Mouse (Mus musculus) lung, embryonic 16.5 days (tissue): ENCODE data around the gene Anks4b. TPM values are rescaled to one million over a fixed set of nuclear protein-coding genes. Genes with fewer than 3 reads are reported as not detected.

Experiments
- ATAC-seq: fragments of 200-750 bp; cut with Nextera tagmentation; 2 replicates; pipeline ENCODE4 v1.8.0; 2017; ENCODE audit warnings: low read depth, mild to moderate bottlenecking, moderate library complexity
- H3K27ac ChIP-seq: fragments of 300-500 bp; sonication (generic); 2 replicates; pipeline ENCODE4 v1.5.1; 2014; ENCODE audit warnings: mild to moderate bottlenecking, control low read depth, low read length
- H3K27me3 ChIP-seq: fragments of 300-500 bp; sonication (generic); 2 replicates; pipeline ENCODE4 v1.6.1; 2014; ENCODE audit warnings: low read depth, low read length, mixed read lengths; ENCODE audit not compliant: control insufficient read depth, insufficient read depth
- H3K36me3 ChIP-seq: fragments of 300-500 bp; sonication (generic); 2 replicates; pipeline ENCODE4 v1.6.1; 2014; ENCODE audit warnings: low read length; ENCODE audit not compliant: control insufficient read depth, insufficient read depth
- H3K4me1 ChIP-seq: fragments of 300-500 bp; sonication (generic); replicated peaks from 2 replicates; pipeline ENCODE4 v1.6.1; 2014; ENCODE audit warnings: low read length, mixed read lengths; ENCODE audit not compliant: control insufficient read depth, insufficient read depth
- H3K4me2 ChIP-seq: fragments of 300-500 bp; sonication (generic); 2 replicates; pipeline ENCODE4 v1.6.1; 2014; ENCODE audit warnings: low read depth, low read length, control low read depth
- H3K4me3 ChIP-seq: fragments of 300-500 bp; sonication (generic); 2 replicates; pipeline ENCODE4 v1.5.1; 2014; ENCODE audit warnings: mild to moderate bottlenecking, low read length, control low read depth
- H3K9ac ChIP-seq: fragments of 300-500 bp; sonication (generic); 2 replicates; pipeline ENCODE4 v1.6.1; 2014; ENCODE audit warnings: low read length, control low read depth
- H3K9me3 ChIP-seq: fragments of 300-500 bp; sonication (generic); 2 replicates; pipeline ENCODE4 v1.6.1; 2016; ENCODE audit warnings: low read length; ENCODE audit not compliant: control insufficient read depth
- WGBS: fragments of 180-500 bp; shearing (Covaris S2); extraction: QIAGEN DNeasy Blood & Tissue Kit; methylation state at CpG from one replicate; pipeline ENCODE4 v1.1.7; 2014; 5-methylcytosine and 5-hydroxymethylcytosine counted together
- polyA plus RNA-seq: library from polyadenylated mRNA; unstranded; fragments of >200 nt; fragmentation: Nextera tagmentation; extraction: Ambion mirVana; gene quantifications from 2 replicates; pipeline ENCODE4 v1.2.1, GENCODE M21; 2015

The Anks4b gene
- polyA plus RNA-seq, 1 experiment from 2014 or later: not detected

GRCm38 (mm10) chr7:120181401-120182230 lies 8.0 kb downstream of the Anks4b start:
- H3K4me1 ChIP-seq: no peaks in the 10 kb centered on the region
- H3K4me3 ChIP-seq: no peak overlapping the region
- no peak overlapping the region for H3K4me2 ChIP-seq
- H3K9me3 ChIP-seq: no peaks in the 10 kb centered on the region
- no peak overlapping the region for H3K9ac ChIP-seq
- WGBS: 85% methylated on average over 4 of the region's 4 CpGs
- H3K27ac ChIP-seq: no peak overlapping the region
- H3K36me3 ChIP-seq: no peaks in the 10 kb centered on the region
- no peaks in the 10 kb centered on the region for H3K27me3 ChIP-seq
- ATAC-seq: no peak

GRCm38 (mm10) chr7:120182891-120183290 lies 9.2 kb downstream of the Anks4b start:
- H3K9me3 ChIP-seq: no peaks in the 10 kb centered on the region
- H3K4me3 ChIP-seq: no peak overlapping the region
- ATAC-seq: no peak

GRCm38 (mm10) chr7:120188946-120189345 lies 15.3 kb downstream of the Anks4b start:
- Histone ChIP-seq H3K4me3 (no peak overlapping the region), H3K9ac (no peak overlapping the region), H3K36me3 (no peaks in the 10 kb centered on the region), H3K4me1 (peaks cover 3% of the 10 kb centered on the region), H3K4me2 (no peak overlapping the region), H3K27ac (no peak overlapping the region), H3K9me3 (no peaks in the 10 kb centered on the region), H3K27me3 (no peaks in the 10 kb centered on the region)
- no peak for ATAC-seq
- WGBS: 87% methylated on average over 5 of the region's 5 CpGs

More at GRCm38 (mm10) chr7:120182891-120183290, 9.2 kb downstream of the Anks4b start:
- Histone ChIP-seq H3K27ac (no peak overlapping the region), H3K27me3 (no peaks in the 10 kb centered on the region), H3K4me1 (no peaks in the 10 kb centered on the region), H3K4me2 (no peak overlapping the region), H3K36me3 (no peaks in the 10 kb centered on the region), H3K9ac (no peak overlapping the region)

GRCm38 (mm10) chr7:120189369-120190149 lies 15.9 kb downstream of the Anks4b start:
- no peaks in the 10 kb centered on the region for H3K27me3 ChIP-seq
- H3K4me1 ChIP-seq: peaks cover 3% of the 10 kb centered on the region
- H3K4me3 ChIP-seq: no peak overlapping the region
- no peak for ATAC-seq
- no peak overlapping the region for H3K4me2 ChIP-seq
- 62% methylated on average over 8 of the region's 8 CpGs for WGBS
- no peaks in the 10 kb centered on the region for H3K36me3 ChIP-seq
- no peaks in the 10 kb centered on the region for H3K9me3 ChIP-seq
- no peak overlapping the region for H3K9ac ChIP-seq
- H3K27ac ChIP-seq: no peak overlapping the region

- Histone ChIP-seq H3K36me3 (no peaks in the 10 kb centered on the region), H3K27me3 (no peaks in the 10 kb centered on the region), H3K9me3 (no peaks in the 10 kb centered on the region), H3K4me3 (no peak overlapping the region), H3K9ac (no peak overlapping the region), H3K4me1 (peaks cover 3% of the 10 kb centered on the region), H3K27ac (no peak overlapping the region), H3K4me2 (no peak overlapping the region)
- ATAC-seq: peak; percentile 31; the same call in 1 of the 2 replicates
- 32% methylated on average over 8 of the region's 8 CpGs for WGBS
Observed at GRCm38 (mm10) chr7:120190150-120190665, 16.6 kb downstream of the Anks4b start.

- no peak overlapping the region for H3K27ac ChIP-seq
- 45% methylated on average over 3 of the region's 3 CpGs for WGBS
- H3K4me1 ChIP-seq: peaks cover 3% of the 10 kb centered on the region
- no peak overlapping the region for H3K9ac ChIP-seq
- H3K9me3 ChIP-seq: no peaks in the 10 kb centered on the region
- no peak for ATAC-seq
- H3K4me2 ChIP-seq: no peak overlapping the region
- no peaks in the 10 kb centered on the region for H3K36me3 ChIP-seq
- no peak overlapping the region for H3K4me3 ChIP-seq
- no peaks in the 10 kb centered on the region for H3K27me3 ChIP-seq
Observed at GRCm38 (mm10) chr7:120192207-120192606, 18.5 kb downstream of the Anks4b start.

- Histone ChIP-seq H3K4me2 (no peak overlapping the region), H3K27ac (no peak overlapping the region), H3K4me3 (no peak overlapping the region), H3K9ac (no peak overlapping the region), H3K36me3 (no peaks in the 10 kb centered on the region), H3K27me3 (no peaks in the 10 kb centered on the region), H3K4me1 (peaks cover 3% of the 10 kb centered on the region), H3K9me3 (no peaks in the 10 kb centered on the region)
- no peak for ATAC-seq
- WGBS: 79% methylated on average over 6 of the region's 6 CpGs
Observed at GRCm38 (mm10) chr7:120192816-120193215, 19.2 kb downstream of the Anks4b start.

GRCm38 (mm10) chr7:120195207-120195606 lies 21.5 kb downstream of the Anks4b start:
- H3K27me3 ChIP-seq: peaks cover 3% of the 10 kb centered on the region; the same call in 1 of the 2 replicates
- no peaks in the 10 kb centered on the region for H3K9me3 ChIP-seq
- ATAC-seq: no peak
- H3K4me3 ChIP-seq: no peak overlapping the region
- no peak overlapping the region for H3K9ac ChIP-seq
- peaks cover 2% of the 10 kb centered on the region for H3K4me1 ChIP-seq
- H3K4me2 ChIP-seq: no peak overlapping the region
- WGBS: 68% methylated on average over 4 of the region's 4 CpGs
- no peaks in the 10 kb centered on the region for H3K36me3 ChIP-seq
- H3K27ac ChIP-seq: no peak overlapping the region

- no peak overlapping the region for H3K27ac ChIP-seq
- H3K36me3 ChIP-seq: no peaks in the 10 kb centered on the region
- peak overlapping the region; percentile 54 for H3K4me2 ChIP-seq
- no peak overlapping the region; the same call in 1 of the 2 replicates for H3K9ac ChIP-seq
- WGBS: 4% methylated on average over 14 of the region's 14 CpGs
- ATAC-seq: no peak
- peaks cover 10% of the 10 kb centered on the region for H3K4me1 ChIP-seq
- peak overlapping the region; percentile 33 for H3K4me3 ChIP-seq
- no peaks in the 10 kb centered on the region for H3K9me3 ChIP-seq
- peaks cover 19% of the 10 kb centered on the region for H3K27me3 ChIP-seq
Observed at GRCm38 (mm10) chr7:120201231-120201744, 27.6 kb downstream of the Anks4b start.
